Mouse (Mus musculus) frontal cortex, postnatal 36 days (tissue): ENCODE data around the gene Ank3.

ENCODE experiments used
- DNase-seq, 2 experiments: peaks; one replicate each; pipeline ENCODE4 v3.0.0; 2022; ENCODE audit warnings: low spot score in 2 of 2

The Ank3 gene

DNA sequence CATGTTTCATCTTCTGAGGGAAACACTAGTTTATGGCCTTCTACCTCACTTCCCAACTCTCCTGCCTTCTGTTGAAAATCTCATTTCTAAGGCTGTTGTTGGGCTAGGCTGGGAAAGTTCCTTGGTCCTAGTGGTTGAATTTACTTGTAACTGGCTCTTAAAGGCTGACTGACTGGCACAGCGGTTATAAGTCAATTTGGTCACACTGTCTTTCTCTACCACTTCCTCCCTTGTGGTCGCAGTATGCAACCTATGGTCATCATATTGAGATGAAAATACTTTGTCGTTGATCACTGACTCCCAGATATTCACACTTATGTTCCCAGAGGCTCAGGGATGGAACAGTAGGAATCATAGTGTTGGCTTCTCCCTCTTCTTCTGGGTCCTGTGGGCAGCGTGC, 584.1 kb downstream of the Ank3 start:
- DNase-seq, result no peak

- no peak for DNase-seq
These were observed 588.9 kb downstream of the Ank3 start for GRCm38 (mm10) chr10:69987496-69987895.

- DNase-seq, result no peak
These were observed 598.5 kb downstream of the Ank3 start for GRCm38 (mm10) chr10:69997082-69997481.

DNA sequence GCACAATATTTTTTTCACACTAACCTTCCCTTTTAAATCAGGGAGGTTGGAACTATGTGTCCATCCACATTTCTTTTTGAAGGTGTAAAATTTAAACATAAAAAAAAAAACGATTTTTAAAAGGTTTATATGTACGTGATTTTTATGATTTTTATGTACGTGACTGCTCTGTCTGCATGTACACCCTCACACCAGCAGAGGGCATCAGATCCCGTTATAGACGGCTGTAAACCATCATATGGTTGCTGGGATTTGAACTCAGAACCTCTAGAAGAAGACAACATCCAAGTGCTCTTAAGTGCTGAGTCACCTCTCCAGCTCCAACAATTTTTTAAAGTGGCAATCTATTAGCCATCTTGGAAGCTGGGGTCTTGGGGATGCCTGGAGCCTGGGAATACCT, 605.5 kb downstream of the Ank3 start:
- no peak for DNase-seq

GRCm38 (mm10) chr10:70004831-70005230, 606.3 kb downstream of the Ank3 start:
- DNase-seq, result no peak

- DNase-seq, result no peak
These were observed 607.8 kb downstream of the Ank3 start for GRCm38 (mm10) chr10:70006380-70006779.

DNA sequence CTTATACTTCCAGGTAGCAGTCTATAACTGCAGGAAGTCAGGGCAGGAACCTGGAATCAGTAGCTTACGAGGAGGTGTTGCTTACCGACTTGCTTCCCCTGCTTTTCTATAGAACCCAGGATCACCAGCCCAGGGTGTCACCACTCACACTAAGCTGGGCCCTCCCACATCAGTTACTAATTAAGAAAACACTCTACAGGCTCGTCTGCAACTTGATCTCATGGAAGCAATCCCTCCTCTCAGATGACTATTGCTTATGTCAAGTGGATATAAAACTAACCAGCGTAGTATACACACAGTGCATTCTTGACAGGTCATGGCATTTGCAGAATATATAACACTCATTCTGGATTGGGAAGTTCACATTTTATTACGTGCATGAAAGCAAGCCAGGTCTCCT, 613.2 kb downstream of the Ank3 start:
- DNase-seq, result no peak

- DNase-seq, result no peak
These were observed 615.4 kb downstream of the Ank3 start for GRCm38 (mm10) chr10:70013931-70014330.

- no peak for DNase-seq
These were observed 616.6 kb downstream of the Ank3 start for GRCm38 (mm10) chr10:70015201-70015600.

DNA sequence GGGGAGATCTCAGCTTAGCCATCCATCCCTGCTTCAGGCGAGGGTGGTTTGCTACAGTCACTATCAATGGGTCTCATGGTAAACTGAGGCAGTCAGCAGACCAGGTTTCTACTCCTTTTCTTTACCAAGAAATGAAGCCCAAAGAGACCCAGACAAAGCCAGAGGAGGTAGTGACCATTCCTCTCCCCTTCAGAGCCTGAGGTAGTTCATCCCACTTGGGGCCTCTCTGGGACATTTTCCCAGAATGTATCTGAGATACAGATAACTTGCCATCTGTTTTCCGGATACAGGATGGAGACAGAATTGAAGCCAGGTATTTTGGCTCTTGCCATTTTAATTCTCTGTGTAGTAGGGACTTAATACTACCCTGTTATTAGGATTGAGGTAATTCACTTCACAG, 620.1 kb downstream of the Ank3 start:
- no peak for DNase-seq

DNA sequence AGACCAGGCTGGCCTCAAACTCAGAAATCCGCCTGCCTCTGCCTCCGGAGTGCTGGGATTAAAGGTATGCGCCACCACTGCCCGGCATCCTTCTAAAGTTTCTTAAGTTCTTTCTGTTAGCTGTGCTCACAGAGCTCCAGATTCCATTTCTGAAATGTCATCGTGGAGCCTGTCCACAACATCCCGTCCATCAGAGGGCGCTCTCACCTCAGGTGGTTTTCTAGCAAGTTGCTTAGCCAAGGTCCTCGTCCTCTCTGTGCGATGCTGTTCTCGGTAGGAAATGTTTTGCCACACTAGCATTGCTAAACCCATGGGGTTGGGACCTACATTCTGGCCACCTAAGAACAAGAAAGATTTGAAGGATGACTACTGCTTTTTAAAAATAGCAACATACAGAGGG, 623.1 kb downstream of the Ank3 start:
- peak; percentile 44 to 68 for DNase-seq

DNA sequence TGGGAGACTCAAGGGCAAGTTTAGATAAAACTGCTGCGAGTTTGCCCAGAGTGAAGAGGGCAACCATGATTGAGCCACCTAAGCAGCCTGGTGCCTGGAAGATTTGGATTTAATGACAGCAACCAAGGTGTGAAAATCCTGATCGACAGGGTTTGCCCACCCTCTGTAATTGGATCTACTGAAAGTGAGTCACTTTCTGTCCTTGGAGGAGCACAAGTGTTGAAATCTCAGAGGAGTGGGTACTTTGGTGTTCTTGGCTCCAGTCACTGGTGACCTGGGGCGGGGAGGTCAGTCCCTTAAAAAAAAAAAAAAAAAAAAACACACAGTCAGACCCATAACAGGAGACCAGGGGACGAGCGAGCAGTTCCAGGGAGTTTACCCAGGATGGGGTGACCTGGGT, 624.0 kb downstream of the Ank3 start:
- no peak for DNase-seq

GRCm38 (mm10) chr10:70023861-70024260, 625.3 kb downstream of the Ank3 start:
- DNase-seq, result no peak

- peak; percentile 30 to 45 for DNase-seq
These were observed 633.4 kb downstream of the Ank3 start for GRCm38 (mm10) chr10:70031942-70032341.

DNA sequence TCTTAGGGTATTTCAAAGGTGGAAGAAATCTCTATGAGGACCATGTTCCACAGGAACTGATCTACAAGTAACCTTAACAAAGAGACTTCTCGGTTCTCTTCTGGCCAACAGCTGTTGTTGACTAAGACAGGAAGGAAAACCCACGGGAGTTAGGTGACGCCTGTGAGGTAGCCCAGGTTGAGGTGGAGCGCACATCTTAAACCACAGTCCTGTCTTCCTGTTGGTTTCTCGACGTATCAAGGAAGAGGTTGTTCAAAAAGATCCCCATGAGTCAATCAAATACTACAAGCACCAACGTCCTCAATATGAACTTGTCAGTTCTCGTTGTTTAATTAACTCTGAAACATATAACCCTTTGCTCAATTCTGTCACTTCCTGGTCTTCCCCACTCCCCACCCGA, 634.4 kb downstream of the Ank3 start:
- no peak for DNase-seq

DNA sequence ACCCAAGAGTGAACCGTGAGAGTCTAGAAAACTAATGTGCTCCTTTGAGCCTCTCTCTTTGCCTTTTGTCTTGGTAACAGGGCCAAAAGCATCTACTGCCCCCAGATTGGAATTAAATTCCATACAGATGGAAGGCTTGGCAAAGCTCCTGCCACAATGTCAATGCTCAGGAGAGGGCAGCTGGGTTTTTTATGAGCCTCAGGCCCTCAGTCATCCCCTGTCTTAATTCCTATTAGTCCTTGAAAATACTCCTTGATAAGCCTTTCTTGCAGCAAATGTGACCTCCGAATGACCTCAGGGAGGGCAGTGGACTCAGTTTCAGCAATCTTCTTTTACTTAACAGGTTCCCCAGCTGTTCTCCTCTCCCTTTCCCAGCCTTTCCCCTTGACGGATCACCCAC, 635.3 kb downstream of the Ank3 start:
- no peak for DNase-seq

GRCm38 (mm10) chr10:70039871-70040291, 641.3 kb downstream of the Ank3 start:
- no peak for DNase-seq

DNA sequence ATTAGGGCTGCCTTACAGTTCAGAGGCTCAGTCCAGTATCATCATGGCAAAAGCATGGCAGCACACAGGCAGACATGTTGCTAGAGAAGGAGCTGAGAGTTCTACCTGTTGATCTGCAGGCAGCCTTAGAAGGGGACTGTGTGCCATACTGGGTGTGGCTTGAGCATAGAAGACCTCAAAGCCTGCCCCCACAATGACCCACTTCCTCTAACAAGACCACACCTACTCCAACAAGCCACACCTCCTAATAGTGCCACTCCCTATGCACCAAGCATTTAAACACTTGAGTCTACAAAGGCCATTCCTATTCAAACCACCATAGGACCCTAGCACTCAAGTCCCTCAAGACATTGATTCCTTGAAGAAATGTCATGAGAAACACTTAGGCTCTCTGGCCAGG, 643.0 kb downstream of the Ank3 start:
- no peak for DNase-seq

GRCm38 (mm10) chr10:70045722-70046121, 647.1 kb downstream of the Ank3 start:
- DNase-seq, result no peak

DNA sequence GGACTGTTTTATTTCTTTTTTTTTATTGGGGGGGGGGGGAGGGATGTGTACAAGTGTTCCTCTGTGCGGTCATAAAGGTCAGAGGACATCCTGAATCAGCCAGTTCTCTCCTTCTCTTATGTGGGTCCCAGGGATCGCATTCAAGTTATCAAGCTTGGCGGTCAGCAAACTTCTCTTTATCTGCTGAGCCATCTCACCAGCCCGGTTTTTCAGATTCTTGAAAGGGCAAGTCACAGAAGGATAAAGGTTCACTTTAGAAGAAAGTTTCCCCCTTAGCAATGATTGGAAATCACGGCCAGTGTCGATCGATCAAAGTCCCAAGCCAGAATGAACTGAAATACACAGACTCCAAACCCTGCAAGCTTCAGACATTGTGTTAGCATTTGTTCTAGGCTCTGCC, 651.2 kb downstream of the Ank3 start:
- DNase-seq, result no peak

- no peak for DNase-seq
These were observed 656.7 kb downstream of the Ank3 start for GRCm38 (mm10) chr10:70055291-70055690.

DNA sequence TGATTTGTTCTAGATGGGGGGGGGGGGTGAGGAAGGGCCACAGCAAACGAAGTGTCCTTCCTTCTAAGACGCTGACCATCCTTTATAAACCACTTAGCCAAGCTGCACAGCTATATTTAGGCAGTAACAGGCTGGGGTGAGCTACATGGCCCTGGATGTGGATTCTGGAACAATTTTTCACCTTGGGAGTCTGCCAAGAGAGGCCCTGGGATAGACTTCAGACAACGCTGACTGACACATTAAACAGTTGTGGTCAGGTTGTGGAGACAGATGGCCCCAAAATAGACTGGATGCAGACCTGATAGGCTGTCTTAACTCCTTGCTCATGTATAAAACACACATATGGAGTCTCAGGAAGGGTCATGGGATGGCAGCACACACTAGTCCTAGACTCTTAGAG, 658.5 kb downstream of the Ank3 start:
- DNase-seq, result no peak

DNA sequence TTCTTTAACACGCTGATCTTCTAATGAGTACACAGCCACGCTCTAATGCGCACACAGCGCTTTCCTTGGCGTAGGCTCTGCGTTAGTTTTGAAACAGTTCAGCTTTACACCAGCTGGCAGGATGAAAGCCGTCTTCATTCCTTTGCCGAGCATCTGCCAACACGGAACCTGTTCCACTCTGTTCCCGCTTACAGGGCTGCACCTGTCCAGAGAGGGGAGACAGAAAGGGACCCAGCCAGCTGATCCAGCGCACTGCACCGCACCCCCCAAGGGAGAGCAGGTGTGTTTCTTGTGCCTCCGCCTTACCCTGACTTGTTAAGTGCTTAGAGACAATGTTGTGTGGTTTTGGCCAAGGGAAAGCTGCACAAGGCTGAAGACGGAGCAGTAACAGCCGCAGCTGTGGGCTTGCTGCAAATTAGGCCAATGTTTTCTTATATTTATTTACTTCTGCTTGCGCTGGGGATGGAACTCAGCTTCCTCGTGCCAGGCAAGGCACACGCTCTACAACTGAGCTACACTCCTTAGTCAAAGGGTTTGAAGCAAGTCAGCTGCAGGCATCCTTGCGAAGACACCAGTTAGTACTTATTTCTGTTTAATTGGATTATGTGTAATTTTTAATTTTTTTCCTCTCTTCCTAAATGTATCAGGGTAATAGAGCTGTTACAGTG, 661.6 kb downstream of the Ank3 start:
- DNase-seq, result peak; percentile 38 to 55

- DNase-seq, result no peak
These were observed 662.1 kb downstream of the Ank3 start for GRCm38 (mm10) chr10:70060689-70061081.
